Mouse (Mus musculus): Measurements from ENCODE around the gene Pkd1l2.

GRCm38 (mm10) chr8:117095647-117096046 is 13.4 kb upstream of the Pkd1l2 start, which contains the start of gene Bco1:
- TF ChIP-seq CTCF (conservative IDR thresholded peaks at IDR 0.05; ENCODE audit: low read length) = no peak
- no peak for TF ChIP-seq NANOG (IDR thresholded peaks at IDR 0.05; ENCODE audit: borderline replicate concordance, low read length)
- TF ChIP-seq POU5F1 (IDR thresholded peaks at IDR 0.05; ENCODE audit: borderline replicate concordance, low read length) = no peak
